Mouse (Mus musculus): Measurements from ENCODE around the gene Tmub2.

The Tmub2 gene

GRCm38 (mm10) chr11:102330039-102330438 is 45.3 kb downstream of the Tmub2 start:
- DNase-seq, result no peak

GRCm38 (mm10) chr11:102331806-102332205 is 47.1 kb downstream of the Tmub2 start:
- no peak for DNase-seq

GRCm38 (mm10) chr11:102333061-102333460 is 48.3 kb downstream of the Tmub2 start:
- no peak for DNase-seq

- DNase-seq, result no peak
Measured at GRCm38 (mm10) chr11:102334010-102334409, 49.3 kb downstream of the Tmub2 start.

- peak; percentile 32 for DNase-seq
Measured at GRCm38 (mm10) chr11:102334973-102335700, 50.4 kb downstream of the Tmub2 start.

- DNase-seq, result no peak
Measured at GRCm38 (mm10) chr11:102336191-102336590, 51.5 kb downstream of the Tmub2 start.

GRCm38 (mm10) chr11:102337921-102338320 is 53.2 kb downstream of the Tmub2 start:
- no peak for DNase-seq

GRCm38 (mm10) chr11:102338561-102338960 is 53.8 kb downstream of the Tmub2 start:
- DNase-seq, result peak; percentile 89

Data from kidney, adult 9 months (tissue).